Mouse (Mus musculus): ENCODE measurements around the gene Pigr.

DNA sequence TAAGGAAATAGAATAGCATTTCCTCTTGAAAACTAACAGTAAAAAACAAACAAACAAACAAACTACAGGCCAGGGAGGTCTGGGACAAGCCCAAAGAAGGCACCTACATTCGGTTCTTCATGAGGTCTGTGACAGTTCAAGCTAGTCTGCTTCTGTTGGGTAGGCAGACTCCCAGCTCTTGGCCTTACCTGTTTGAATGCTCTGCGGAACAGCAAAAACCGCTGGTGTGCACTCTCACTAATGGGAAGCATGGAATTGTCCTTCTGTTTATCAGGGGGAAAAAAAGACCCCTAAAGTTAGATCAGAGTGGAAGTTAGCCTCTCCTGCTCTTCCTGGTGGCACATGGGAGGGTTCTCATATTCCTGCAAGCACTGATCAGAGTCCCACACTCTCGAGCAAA, 56.7 kb downstream of the Pigr start:
- no peak for TF ChIP-seq CTCF (IDR thresholded peaks at IDR 0.05; ENCODE audit: control insufficient read depth, insufficient read depth, insufficient replicate concordance, low read depth, low read length)
- TF ChIP-seq POLR2A (IDR thresholded peaks at IDR 0.05; ENCODE audit: control insufficient read depth, low read depth, low read length), result no peak
